Mouse (Mus musculus): ENCODE results near the gene Tnfaip2. TPM values are rescaled to one million over a fixed set of nuclear protein-coding genes. Genes with fewer than 3 reads are reported as not detected.

The Tnfaip2 gene
- total and polyA plus RNA-seq, 2 experiments, result 10.0 to 28.9 TPM

DNA sequence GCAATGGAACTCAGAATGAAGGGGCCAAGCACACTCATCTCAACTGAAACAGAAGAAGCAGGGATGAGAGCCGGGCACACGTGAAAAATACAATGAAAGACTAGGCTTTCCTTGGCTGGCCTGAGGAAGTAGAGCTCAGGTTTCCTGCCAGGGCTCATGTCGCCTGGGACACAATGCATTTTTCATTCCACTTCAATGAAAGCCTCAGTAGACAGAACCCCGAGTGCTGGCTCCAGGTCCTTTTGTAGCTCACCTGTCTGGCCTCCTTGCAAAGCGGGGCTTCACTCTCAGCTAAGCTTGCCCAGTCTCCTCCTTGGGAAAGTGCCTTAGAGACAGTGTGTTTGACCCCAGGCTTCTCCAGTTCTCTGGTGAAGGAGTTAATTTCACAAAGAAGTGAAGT lies 36.7 kb downstream of the Tnfaip2 start:
- Histone ChIP-seq H3K4me3 (ENCODE audit: insufficient read depth, low read depth, low read length) (no peak overlapping the region), H3K36me3 (ENCODE audit: control insufficient read depth, insufficient read depth, low read length) (no peaks in the 10 kb centered on the region), H3K9ac (ENCODE audit: low read depth, low read length) (no peak overlapping the region), H3K27me3 (ENCODE audit: control insufficient read depth, insufficient read depth, low read length) (no peaks in the 10 kb centered on the region), H3K79me2 (ENCODE audit: control insufficient read depth, insufficient read depth, low read length) (no peaks in the 10 kb centered on the region), H3K4me1 (ENCODE audit: control insufficient read depth, insufficient read depth, low read length) (no peaks in the 10 kb centered on the region), H3K27ac (replicated peaks; ENCODE audit: insufficient read depth, low read depth, low read length) (no peak overlapping the region)
- no peak for DNase-seq (ENCODE audit: extremely low read depth, low read depth, low spot score)
- WGBS, result 86% methylated on average over 5 of the region's 5 CpGs
- TF ChIP-seq POLR2A (IDR thresholded peaks at IDR 0.05; ENCODE audit: extremely low read depth, insufficient read depth, low read length) (no peak), CTCF (IDR thresholded peaks at IDR 0.05; ENCODE audit: low read depth, low read length) (no peak)

DNA sequence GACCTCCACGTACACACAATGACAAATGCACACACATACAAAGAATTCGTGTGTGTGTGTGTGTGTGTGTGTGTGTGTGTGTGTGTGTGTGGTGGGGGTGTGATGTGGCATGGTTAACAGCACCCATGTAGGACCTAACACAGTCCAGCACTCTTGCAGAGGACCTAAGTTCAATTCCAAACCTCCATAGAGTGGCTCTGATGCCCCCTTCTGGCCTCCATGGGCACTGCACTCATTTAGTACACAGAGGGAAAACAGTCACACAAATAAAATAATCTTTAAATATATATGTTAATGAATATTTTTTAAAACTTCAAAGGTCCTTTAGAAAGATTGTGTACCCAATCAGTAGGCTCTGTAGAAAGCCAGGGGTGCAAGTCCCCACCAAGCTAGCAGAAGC lies 37.6 kb downstream of the Tnfaip2 start:
- Histone ChIP-seq H3K36me3 (ENCODE audit: control insufficient read depth, insufficient read depth, low read length) (no peaks in the 10 kb centered on the region), H3K79me2 (ENCODE audit: control insufficient read depth, insufficient read depth, low read length) (no peaks in the 10 kb centered on the region), H3K9ac (ENCODE audit: low read depth, low read length) (no peak overlapping the region), H3K4me3 (ENCODE audit: insufficient read depth, low read depth, low read length) (no peak overlapping the region), H3K4me1 (ENCODE audit: control insufficient read depth, insufficient read depth, low read length) (no peaks in the 10 kb centered on the region), H3K27ac (replicated peaks; ENCODE audit: insufficient read depth, low read depth, low read length) (no peak overlapping the region), H3K27me3 (ENCODE audit: control insufficient read depth, insufficient read depth, low read length) (peaks cover under 1% of the 10 kb centered on the region)
- DNase-seq (ENCODE audit: extremely low read depth, low read depth, low spot score), result no peak
- WGBS, result 81% methylated on average over 2 of the region's 2 CpGs
- TF ChIP-seq CTCF (IDR thresholded peaks at IDR 0.05; ENCODE audit: low read depth, low read length), result peak; percentile 65
- TF ChIP-seq POLR2A (IDR thresholded peaks at IDR 0.05; ENCODE audit: extremely low read depth, insufficient read depth, low read length), result no peak

- no peaks in the 10 kb centered on the region for H3K79me2 ChIP-seq (ENCODE audit: control insufficient read depth, insufficient read depth, low read length)
- peak overlapping the region; percentile 39; the same call in 1 of the 2 replicates for H3K4me3 ChIP-seq (ENCODE audit: insufficient read depth, low read depth, low read length)
- peak overlapping the region; percentile 3; the same call in 1 of the 2 replicates for H3K9ac ChIP-seq (ENCODE audit: low read depth, low read length)
- H3K27ac ChIP-seq (replicated peaks; ENCODE audit: insufficient read depth, low read depth, low read length), result no peak overlapping the region
- H3K36me3 ChIP-seq (ENCODE audit: control insufficient read depth, insufficient read depth, low read length), result no peaks in the 10 kb centered on the region
- TF ChIP-seq CTCF (IDR thresholded peaks at IDR 0.05; ENCODE audit: low read depth, low read length) (no peak), POLR2A (IDR thresholded peaks at IDR 0.05; ENCODE audit: extremely low read depth, insufficient read depth, low read length) (no peak)
- peaks cover 3% of the 10 kb centered on the region; the same call in 1 of the 2 replicates for H3K4me1 ChIP-seq (ENCODE audit: control insufficient read depth, insufficient read depth, low read length)
- no peak for DNase-seq (ENCODE audit: extremely low read depth, low read depth, low spot score)
- H3K27me3 ChIP-seq (ENCODE audit: control insufficient read depth, insufficient read depth, low read length), result peaks cover 14% of the 10 kb centered on the region
- 3% methylated on average over 63 of the region's 63 CpGs for WGBS
Measured at GRCm38 (mm10) chr12:111485046-111485651, 42.9 kb downstream of the Tnfaip2 start.

DNA sequence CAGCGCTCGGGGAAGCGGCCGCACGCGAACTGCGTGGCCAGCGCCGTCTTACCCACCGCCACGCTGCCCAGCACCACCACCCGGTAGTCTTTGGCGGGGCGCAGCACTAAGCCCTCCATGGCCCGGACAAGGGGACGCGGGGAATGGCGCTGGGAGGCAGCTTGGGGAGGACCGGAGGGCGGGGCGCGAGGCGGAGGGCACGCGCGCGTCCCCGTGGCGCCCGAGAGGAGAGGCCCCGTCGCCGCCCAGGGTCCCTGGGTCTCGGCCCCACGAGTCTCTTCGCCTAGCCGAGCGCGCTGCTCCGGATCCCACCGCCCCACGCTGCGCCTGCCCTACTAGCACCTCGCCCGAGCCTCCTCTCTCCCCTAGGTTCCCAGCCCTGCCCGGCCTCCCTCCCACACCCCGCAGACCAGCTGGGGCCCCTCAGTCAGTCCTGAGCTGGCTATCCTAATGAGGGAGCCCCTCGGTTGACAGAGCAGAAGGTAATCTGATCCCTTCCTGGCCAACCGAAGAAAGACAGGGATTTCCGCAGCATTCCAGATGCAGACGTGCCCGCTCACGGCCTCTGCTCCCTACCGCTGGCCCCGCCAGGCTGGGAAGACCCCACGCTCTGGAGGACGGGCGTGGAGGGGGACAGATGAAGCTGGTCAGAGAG lies 43.5 kb downstream of the Tnfaip2 start, which contains the start of gene Gm266:
Gene Gm266 (minus strand): TSS at position 172 of the 655 bp plus-strand sequence.
- WGBS, result 5% methylated on average over 56 of the region's 58 CpGs
- H3K36me3 ChIP-seq (ENCODE audit: control insufficient read depth, insufficient read depth, low read length), result no peaks in the 10 kb centered on the region
- peaks cover 3% of the 10 kb centered on the region; the same call in 1 of the 2 replicates for H3K4me1 ChIP-seq (ENCODE audit: control insufficient read depth, insufficient read depth, low read length)
- TF ChIP-seq POLR2A (IDR thresholded peaks at IDR 0.05; ENCODE audit: extremely low read depth, insufficient read depth, low read length) (no peak), CTCF (IDR thresholded peaks at IDR 0.05; ENCODE audit: low read depth, low read length) (no peak)
- no peak within 1 kb of the TSS for H3K27ac ChIP-seq (replicated peaks; ENCODE audit: insufficient read depth, low read depth, low read length)
- peaks cover 14% of the 10 kb centered on the region for H3K27me3 ChIP-seq (ENCODE audit: control insufficient read depth, insufficient read depth, low read length)
- H3K79me2 ChIP-seq (ENCODE audit: control insufficient read depth, insufficient read depth, low read length), result no peaks in the 10 kb centered on the region
- peak within 1 kb of the TSS; percentile 3; the same call in 1 of the 2 replicates for H3K9ac ChIP-seq (ENCODE audit: low read depth, low read length)
- DNase-seq (ENCODE audit: extremely low read depth, low read depth, low spot score), result no peak
- peak within 1 kb of the TSS; percentile 39; the same call in 1 of the 2 replicates for H3K4me3 ChIP-seq (ENCODE audit: insufficient read depth, low read depth, low read length)

GRCm38 (mm10) chr12:111486455-111486854 lies 44.2 kb downstream of the Tnfaip2 start:
- TF ChIP-seq CTCF (IDR thresholded peaks at IDR 0.05; ENCODE audit: low read depth, low read length) (no peak), POLR2A (IDR thresholded peaks at IDR 0.05; ENCODE audit: extremely low read depth, insufficient read depth, low read length) (no peak)
- WGBS, result 50% methylated on average over 12 of the region's 12 CpGs
- Histone ChIP-seq H3K27ac (replicated peaks; ENCODE audit: insufficient read depth, low read depth, low read length) (no peak overlapping the region), H3K79me2 (ENCODE audit: control insufficient read depth, insufficient read depth, low read length) (no peaks in the 10 kb centered on the region), H3K4me1 (ENCODE audit: control insufficient read depth, insufficient read depth, low read length) (peaks cover 3% of the 10 kb centered on the region; the same call in 1 of the 2 replicates), H3K9ac (ENCODE audit: low read depth, low read length) (no peak overlapping the region), H3K4me3 (ENCODE audit: insufficient read depth, low read depth, low read length) (no peak overlapping the region), H3K27me3 (ENCODE audit: control insufficient read depth, insufficient read depth, low read length) (peaks cover 14% of the 10 kb centered on the region), H3K36me3 (ENCODE audit: control insufficient read depth, insufficient read depth, low read length) (no peaks in the 10 kb centered on the region)
- no peak for DNase-seq (ENCODE audit: extremely low read depth, low read depth, low spot score)

Measured in liver, adult 2 months (tissue).